Mouse (Mus musculus): Measurements from ENCODE around the gene Ngb. TPM values are rescaled to one million over a fixed set of nuclear protein-coding genes. Genes with fewer than 3 reads are reported as not detected.

The Ngb gene
- total and polyA plus RNA-seq, 2 experiments from 2014 or later: 9.4 to 11.8 TPM

- no peak overlapping the region for H3K27ac ChIP-seq
- no peak for TF ChIP-seq CTCF (IDR thresholded peaks at IDR 0.05; ENCODE audit: low read depth)
- H3K9ac ChIP-seq (replicated peaks; ENCODE audit: low read length): no peak overlapping the region
- H3K4me2 ChIP-seq (ENCODE audit: low read depth, low read length): no peak overlapping the region
- H3K9me3 ChIP-seq (ENCODE audit: low read length): no peaks in the 10 kb centered on the region
- no peaks in the 10 kb centered on the region for H3K27me3 ChIP-seq (ENCODE audit: insufficient read depth, low read length)
- WGBS: 71% methylated on average over 6 of the region's 6 CpGs
- no peaks in the 10 kb centered on the region for H3K4me1 ChIP-seq (ENCODE audit: insufficient read depth, low read length)
- no peaks in the 10 kb centered on the region for H3K36me3 ChIP-seq (ENCODE audit: insufficient read depth, low read length)
- no peak for DNase-seq (ENCODE audit: low spot score)
- H3K4me3 ChIP-seq (ENCODE audit: low read length): no peak overlapping the region
- no peak for ATAC-seq
Observed at GRCm38 (mm10) chr12:87093671-87094070, 8.7 kb downstream of the Ngb start.

- DNase-seq (ENCODE audit: low spot score) (peak; percentile 8), ATAC-seq (no peak)
- Histone ChIP-seq H3K27ac (no peak overlapping the region), H3K4me1 (ENCODE audit: insufficient read depth, low read length) (no peaks in the 10 kb centered on the region), H3K9me3 (ENCODE audit: low read length) (no peaks in the 10 kb centered on the region), H3K4me2 (ENCODE audit: low read depth, low read length) (no peak overlapping the region), H3K36me3 (ENCODE audit: insufficient read depth, low read length) (no peaks in the 10 kb centered on the region), H3K4me3 (ENCODE audit: low read length) (no peak overlapping the region), H3K9ac (replicated peaks; ENCODE audit: low read length) (no peak overlapping the region), H3K27me3 (ENCODE audit: insufficient read depth, low read length) (no peaks in the 10 kb centered on the region)
- WGBS: 58% methylated on average over 4 of the region's 4 CpGs
- TF ChIP-seq CTCF (IDR thresholded peaks at IDR 0.05; ENCODE audit: low read depth): no peak
Observed at GRCm38 (mm10) chr12:87093249-87093648, 9.1 kb downstream of the Ngb start.

- no peak for ATAC-seq
- no peak overlapping the region for H3K27ac ChIP-seq
- no peak overlapping the region for H3K9ac ChIP-seq (replicated peaks; ENCODE audit: low read length)
- no peaks in the 10 kb centered on the region for H3K36me3 ChIP-seq (ENCODE audit: insufficient read depth, low read length)
- H3K4me1 ChIP-seq (ENCODE audit: insufficient read depth, low read length): no peaks in the 10 kb centered on the region
- H3K27me3 ChIP-seq (ENCODE audit: insufficient read depth, low read length): no peaks in the 10 kb centered on the region
- no peak for DNase-seq (ENCODE audit: low spot score)
- 78% methylated on average over 2 of the region's 2 CpGs for WGBS
- no peak overlapping the region for H3K4me2 ChIP-seq (ENCODE audit: low read depth, low read length)
- H3K9me3 ChIP-seq (ENCODE audit: low read length): no peaks in the 10 kb centered on the region
- TF ChIP-seq CTCF (IDR thresholded peaks at IDR 0.05; ENCODE audit: low read depth): no peak
- H3K4me3 ChIP-seq (ENCODE audit: low read length): no peak overlapping the region
Observed at GRCm38 (mm10) chr12:87091916-87092315, 10.4 kb downstream of the Ngb start.

GRCm38 (mm10) chr12:87089701-87090100 is 12.6 kb downstream of the Ngb start:
- H3K27me3 ChIP-seq (ENCODE audit: insufficient read depth, low read length): no peaks in the 10 kb centered on the region
- H3K4me2 ChIP-seq (ENCODE audit: low read depth, low read length): no peak overlapping the region
- no peaks in the 10 kb centered on the region for H3K4me1 ChIP-seq (ENCODE audit: insufficient read depth, low read length)
- DNase-seq (ENCODE audit: low spot score) (no peak), ATAC-seq (no peak)
- no peaks in the 10 kb centered on the region for H3K9me3 ChIP-seq (ENCODE audit: low read length)
- 84% methylated on average over 2 of the region's 2 CpGs for WGBS
- H3K27ac ChIP-seq: no peak overlapping the region
- 0 out of 2 replicates have a peak, but pooled peaks cover 4% of the 10 kb centered on the region for H3K36me3 ChIP-seq (ENCODE audit: insufficient read depth, low read length)
- H3K4me3 ChIP-seq (ENCODE audit: low read length): no peak overlapping the region
- TF ChIP-seq CTCF (IDR thresholded peaks at IDR 0.05; ENCODE audit: low read depth): no peak
- no peak overlapping the region for H3K9ac ChIP-seq (replicated peaks; ENCODE audit: low read length)

- Histone ChIP-seq H3K4me3 (ENCODE audit: low read length) (no peak overlapping the region), H3K9ac (replicated peaks; ENCODE audit: low read length) (no peak overlapping the region), H3K27ac (no peak overlapping the region), H3K9me3 (ENCODE audit: low read length) (no peaks in the 10 kb centered on the region), H3K36me3 (ENCODE audit: insufficient read depth, low read length) (0 out of 2 replicates have a peak, but pooled peaks cover 4% of the 10 kb centered on the region), H3K27me3 (ENCODE audit: insufficient read depth, low read length) (no peaks in the 10 kb centered on the region), H3K4me2 (ENCODE audit: low read depth, low read length) (no peak overlapping the region), H3K4me1 (ENCODE audit: insufficient read depth, low read length) (no peaks in the 10 kb centered on the region)
- ATAC-seq (no peak), DNase-seq (ENCODE audit: low spot score) (no peak)
- 59% methylated on average over 3 of the region's 4 CpGs for WGBS
- TF ChIP-seq CTCF (IDR thresholded peaks at IDR 0.05; ENCODE audit: low read depth): 0 out of 2 replicates have a peak, but pooled peaks have one; percentile 3
Observed at GRCm38 (mm10) chr12:87089255-87089654, 13.1 kb downstream of the Ngb start.

- H3K27me3 ChIP-seq (ENCODE audit: insufficient read depth, low read length): no peaks in the 10 kb centered on the region
- no peaks in the 10 kb centered on the region for H3K4me1 ChIP-seq (ENCODE audit: insufficient read depth, low read length)
- ATAC-seq (no peak), DNase-seq (ENCODE audit: low spot score) (peak; percentile 10)
- no peak overlapping the region for H3K27ac ChIP-seq
- H3K4me3 ChIP-seq (ENCODE audit: low read length): no peak overlapping the region
- H3K4me2 ChIP-seq (ENCODE audit: low read depth, low read length): no peak overlapping the region
- 0 out of 2 replicates have a peak, but pooled peaks cover 4% of the 10 kb centered on the region for H3K36me3 ChIP-seq (ENCODE audit: insufficient read depth, low read length)
- WGBS: 44% methylated on average over 4 of the region's 4 CpGs
- H3K9me3 ChIP-seq (ENCODE audit: low read length): no peaks in the 10 kb centered on the region
- peak; percentile 61 for TF ChIP-seq CTCF (IDR thresholded peaks at IDR 0.05; ENCODE audit: low read depth)
- no peak overlapping the region for H3K9ac ChIP-seq (replicated peaks; ENCODE audit: low read length)
Observed at GRCm38 (mm10) chr12:87088331-87088730, 14.0 kb downstream of the Ngb start.

- ATAC-seq (no peak), DNase-seq (ENCODE audit: low spot score) (no peak)
- no peaks in the 10 kb centered on the region for H3K27me3 ChIP-seq (ENCODE audit: insufficient read depth, low read length)
- no peak overlapping the region for H3K4me3 ChIP-seq (ENCODE audit: low read length)
- no peak overlapping the region for H3K9ac ChIP-seq (replicated peaks; ENCODE audit: low read length)
- H3K4me2 ChIP-seq (ENCODE audit: low read depth, low read length): no peak overlapping the region
- 62% methylated on average over 7 of the region's 7 CpGs for WGBS
- H3K27ac ChIP-seq: no peak overlapping the region
- H3K9me3 ChIP-seq (ENCODE audit: low read length): no peaks in the 10 kb centered on the region
- 0 out of 2 replicates have a peak, but pooled peaks cover 4% of the 10 kb centered on the region for H3K36me3 ChIP-seq (ENCODE audit: insufficient read depth, low read length)
- no peak for TF ChIP-seq CTCF (IDR thresholded peaks at IDR 0.05; ENCODE audit: low read depth)
- no peaks in the 10 kb centered on the region for H3K4me1 ChIP-seq (ENCODE audit: insufficient read depth, low read length)
Observed at GRCm38 (mm10) chr12:87087236-87087635, 15.1 kb downstream of the Ngb start.
